29 mouse cellular contexts compared by ENCODE assay signal in genomic region chr7:100835711-100836110, GRCm38 (mm10).
"Had no signal": no experiment of that assay in that cellular context is flagged by ENCODE, and none has a peak within 500 bp of the region (broad histone marks: within the 10 kb centered on the region; RNA-seq: fewer than 3 reads in every experiment).

No protein-coding gene starts in this region.

- H3K27ac ChIP-seq: left cerebral cortex, adult 2 months; limb, embryonic 10.5 days; limb, embryonic 12.5 days; limb, embryonic 13.5 days; limb, embryonic 15.5 days; liver, embryonic 12.5 days; liver, embryonic 14.5 days; liver, embryonic 15.5 days; lung, embryonic 15.5 days; macrophage; midbrain, embryonic 10.5 days; midbrain, embryonic 12.5 days; midbrain, embryonic 13.5 days; midbrain, embryonic 15.5 days; neural tube, embryonic 12.5 days; neural tube, embryonic 13.5 days had no signal

- H3K27me3 ChIP-seq: limb, embryonic 12.5 days; limb, embryonic 13.5 days; limb, embryonic 15.5 days; liver, embryonic 12.5 days; liver, embryonic 15.5 days; lung, embryonic 15.5 days; megakaryocyte, embryonic 14.5 days; midbrain, embryonic 12.5 days; midbrain, embryonic 13.5 days; midbrain, embryonic 15.5 days; neural tube, embryonic 12.5 days; neural tube, embryonic 13.5 days had no signal

- H3K4me1 ChIP-seq: limb, embryonic 12.5 days; lung, embryonic 15.5 days; midbrain, embryonic 10.5 days; midbrain, embryonic 12.5 days; midbrain, embryonic 13.5 days; midbrain, embryonic 15.5 days; neural tube, embryonic 12.5 days had no signal

- H3K4me2 ChIP-seq: limb, embryonic 12.5 days; limb, embryonic 13.5 days; limb, embryonic 15.5 days; liver, embryonic 11.5 days; liver, embryonic 12.5 days; liver, embryonic 15.5 days; lung, embryonic 14.5 days; lung, embryonic 15.5 days; midbrain, embryonic 12.5 days; midbrain, embryonic 13.5 days; midbrain, embryonic 15.5 days; neural tube, embryonic 12.5 days; neural tube, embryonic 13.5 days had no signal

- H3K4me3 ChIP-seq: left cerebral cortex, adult 2 months; limb, embryonic 10.5 days; limb, embryonic 12.5 days; limb, embryonic 13.5 days; limb, embryonic 15.5 days; liver, embryonic 12.5 days; liver, embryonic 15.5 days; lung, embryonic 15.5 days; megakaryocyte, embryonic 14.5 days; midbrain, embryonic 10.5 days; midbrain, embryonic 12.5 days; midbrain, embryonic 13.5 days; midbrain, embryonic 15.5 days; myocyte; neural tube, embryonic 12.5 days; neural tube, embryonic 13.5 days had no signal

- DNase-seq: left cerebral cortex, postnatal 4 days; lung, adult 18-20 months; lung, adult 2 months; lung, embryonic 14.5 days; lung, postnatal 10 days; lung, postnatal 14 days; lung, postnatal 36 days; midbrain, embryonic 14.5 days had no signal

- ATAC-seq: liver, embryonic 12.5 days; lung, postnatal 0 days; midbrain, embryonic 13.5 days; midbrain, embryonic 15.5 days; midbrain, embryonic 16.5 days had no signal

- H3K9me3 ChIP-seq: limb, embryonic 10.5 days; limb, embryonic 12.5 days; limb, embryonic 13.5 days; limb, embryonic 15.5 days; liver, embryonic 12.5 days; liver, embryonic 15.5 days; lung, embryonic 15.5 days; megakaryocyte, embryonic 14.5 days; midbrain, embryonic 10.5 days; midbrain, embryonic 12.5 days; midbrain, embryonic 13.5 days; midbrain, embryonic 15.5 days; neural tube, embryonic 12.5 days; neural tube, embryonic 13.5 days had no signal

- H3K9ac ChIP-seq: limb, embryonic 12.5 days; limb, embryonic 13.5 days; limb, embryonic 15.5 days; liver, embryonic 12.5 days; liver, embryonic 14.5 days; liver, embryonic 15.5 days; lung, embryonic 14.5 days; lung, embryonic 15.5 days; midbrain, embryonic 12.5 days; midbrain, embryonic 13.5 days; midbrain, embryonic 15.5 days; neural tube, embryonic 12.5 days; neural tube, embryonic 13.5 days had no signal
